Mouse (Mus musculus): ENCODE results near the gene Pnmt. TPM values are rescaled to one million over a fixed set of nuclear protein-coding genes. Genes with fewer than 3 reads are reported as not detected.

Pnmt gene
- polyA plus RNA-seq (2014; fragmentation: Illumina TruSeq; extraction: RNeasy Lipid Tissue Mini Kit (QIAGEN cat#74804); ENCODE audit: low read depth, low replicate concordance) = not detected

DNA sequence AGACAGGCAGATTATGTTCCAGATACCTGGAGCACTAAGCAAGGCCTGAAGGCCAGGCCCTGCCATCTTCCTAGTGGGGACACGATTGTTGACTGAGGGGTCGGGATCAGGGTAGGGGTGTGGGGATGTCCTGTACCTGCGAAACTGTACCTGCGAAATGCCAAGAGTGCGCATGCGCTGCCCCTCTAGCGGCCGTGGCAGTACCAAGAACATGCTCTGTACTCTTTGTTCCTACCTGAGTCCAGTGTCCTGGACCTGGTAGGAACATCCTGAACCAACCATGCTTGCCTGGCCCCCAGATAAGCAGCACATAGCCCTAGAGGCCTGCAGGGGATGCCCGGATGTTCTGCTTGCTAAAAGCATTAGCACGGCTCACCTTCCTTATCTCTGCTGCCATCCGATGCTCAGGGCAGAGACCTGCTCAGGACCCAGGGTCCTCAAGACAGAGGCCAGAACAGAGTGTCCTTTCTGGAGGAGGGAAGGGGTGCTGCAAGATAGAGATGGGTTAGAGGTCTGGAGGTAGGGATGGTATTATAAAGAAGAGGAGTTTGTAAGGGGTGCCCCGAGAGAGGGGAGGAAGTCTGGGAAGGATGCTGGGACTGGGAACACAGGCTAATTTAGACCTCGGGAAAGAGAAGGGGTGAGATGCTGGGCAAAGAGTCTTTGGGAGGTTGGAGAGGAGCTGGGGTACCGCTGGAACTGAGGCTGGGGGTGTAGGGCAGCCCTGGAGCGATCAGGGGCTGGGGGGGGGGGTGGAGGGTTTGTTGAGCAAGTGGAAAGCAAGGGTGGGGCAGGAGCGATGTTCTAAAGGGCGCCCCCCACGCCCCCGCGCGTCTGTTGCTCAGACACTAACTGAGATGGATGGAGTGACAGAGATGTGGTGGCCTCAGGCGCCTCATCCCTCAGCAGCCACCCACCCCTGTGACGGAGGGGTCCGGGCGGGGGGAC lies at the start of gene Pnmt:
Pnmt (plus strand) TSS at position 813 of the 948 bp plus-strand sequence.

DNA sequence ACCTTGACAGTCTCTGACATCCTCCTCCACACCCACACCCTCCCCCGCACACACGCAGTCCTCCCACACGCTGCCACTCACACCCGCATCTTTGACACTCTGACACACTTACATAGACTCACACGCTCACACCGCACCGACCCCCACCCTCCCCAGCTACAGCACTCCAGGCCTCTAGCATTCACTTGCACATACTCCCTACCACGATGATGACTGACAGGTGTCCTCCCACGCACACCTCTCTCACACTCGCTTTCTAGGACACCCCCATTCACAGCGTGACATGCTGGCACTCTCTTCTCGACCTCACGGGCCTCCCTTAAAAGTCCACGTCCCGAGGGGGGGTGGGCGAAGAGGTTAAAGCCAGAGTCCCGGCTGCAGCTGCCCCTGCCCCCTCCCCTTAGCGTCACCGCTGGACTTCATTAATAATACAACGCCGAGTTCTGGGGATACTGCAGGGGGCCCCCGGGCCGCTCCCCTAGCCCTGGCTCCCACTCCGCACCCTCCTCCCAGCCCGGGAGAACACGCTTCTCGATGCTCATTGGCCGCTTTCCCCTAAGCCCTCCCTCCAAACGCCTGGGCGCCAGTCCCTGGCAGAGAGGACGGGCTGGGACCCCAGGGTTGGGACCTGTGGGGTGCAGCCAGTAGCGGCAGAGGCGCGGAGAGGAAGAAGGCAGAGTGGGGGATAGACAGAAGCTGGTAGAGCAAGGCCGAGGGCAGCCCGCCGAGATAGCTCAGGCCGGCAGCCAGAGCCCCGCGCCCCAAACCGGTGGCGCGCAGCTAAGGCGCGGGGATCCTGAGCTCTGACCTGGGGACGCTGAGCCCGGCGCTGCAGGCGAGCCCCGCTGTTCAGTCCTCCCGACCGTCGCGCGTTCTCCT lies 37.9 kb upstream of the Pnmt start, which contains the start of gene Ppp1r1b:
Ppp1r1b (plus strand) TSS at position 322 of the 879 bp plus-strand sequence.

DNA sequence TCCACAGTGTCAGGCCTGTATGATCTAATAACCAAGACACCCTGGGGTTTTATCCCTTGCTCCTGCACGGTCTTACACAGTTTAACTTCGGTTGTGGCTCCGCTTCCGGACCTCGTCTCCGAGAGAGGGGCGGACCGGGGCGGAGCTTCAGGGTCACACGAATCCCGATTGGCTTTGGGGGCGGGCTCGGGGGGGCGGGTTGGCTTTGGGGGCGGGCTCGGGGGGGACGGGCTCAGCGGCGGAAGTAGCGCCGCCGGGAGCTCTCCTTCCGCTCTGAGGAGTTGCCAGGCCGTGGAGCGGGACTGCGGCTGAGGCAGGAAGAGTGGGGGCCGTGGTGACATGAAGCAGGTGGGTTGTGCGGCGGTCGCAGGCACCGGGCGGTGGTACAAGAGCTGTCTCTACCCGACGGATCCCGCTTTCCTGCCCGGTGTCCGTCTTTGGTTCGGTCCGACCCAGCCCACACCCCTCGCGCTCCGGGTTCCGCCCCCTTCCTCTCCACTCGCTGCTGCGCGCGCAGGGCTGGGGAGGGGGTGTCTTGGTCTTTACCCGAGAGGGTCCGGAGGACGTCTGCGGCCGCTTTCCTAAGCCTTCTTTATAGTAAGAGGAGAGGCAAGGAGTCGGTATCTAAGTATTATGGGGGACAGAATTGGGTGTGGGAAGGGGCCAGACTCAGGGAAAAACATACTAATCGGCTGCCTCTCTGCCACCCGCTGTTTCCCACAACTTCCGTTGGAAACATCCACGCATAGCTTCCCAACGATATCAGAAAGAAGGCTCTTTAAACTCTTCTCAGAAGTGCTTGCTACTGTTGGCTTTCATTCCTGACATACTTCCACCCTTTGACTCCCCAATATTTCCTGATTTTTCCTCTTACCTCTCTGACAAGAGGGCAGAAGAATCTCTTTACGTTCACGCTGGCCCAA lies 27.8 kb upstream of the Pnmt start, which contains the start of gene Stard3:
Stard3 (plus strand) TSS at position 208 of the 923 bp plus-strand sequence.

GRCm38 (mm10) chr11:98383261-98384030 lies 2.8 kb upstream of the Pnmt start, which contains the start of gene Tcap:
Gene Tcap (plus strand): TSS chr11:98383811.

GRCm38 (mm10) chr11:98400161-98400726 lies 14.0 kb downstream of the Pnmt start, which contains the start of gene Pgap3:
Gene Pgap3 (minus strand): TSS chr11:98400490.

DNA sequence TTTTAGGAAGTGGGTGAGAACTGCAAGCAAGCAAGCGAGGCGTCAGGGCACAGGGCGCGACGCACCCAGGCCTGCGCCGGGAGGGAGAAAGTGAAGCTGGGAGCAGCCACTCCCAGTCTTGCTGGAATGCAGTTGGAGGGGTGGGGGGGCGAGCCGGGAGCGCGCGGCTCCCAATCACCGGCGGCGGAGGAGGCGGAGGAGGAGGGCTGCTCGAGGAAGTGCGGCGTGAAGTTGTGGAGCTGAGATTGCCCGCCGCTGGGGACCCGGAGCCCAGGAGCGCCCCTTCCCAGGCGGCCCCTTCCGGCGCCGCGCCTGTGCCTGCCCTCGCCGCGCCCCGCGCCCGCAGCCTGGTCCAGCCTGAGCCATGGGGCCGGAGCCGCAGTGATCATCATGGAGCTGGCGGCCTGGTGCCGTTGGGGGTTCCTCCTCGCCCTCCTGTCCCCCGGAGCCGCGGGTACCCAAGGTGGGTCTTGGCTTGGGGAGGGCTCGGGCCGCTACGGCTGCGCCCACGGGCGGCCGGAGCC lies 26.1 kb downstream of the Pnmt start, which contains the start of gene Erbb2:
Erbb2 (plus strand) TSS at position 198 of the 524 bp plus-strand sequence.

Other genes starting within 250 kb of the Pnmt start
- 12.1 TPM for gene Fbxl20, start 236.0 kb upstream of the Pnmt start, polyA plus RNA-seq (2014; fragmentation: Illumina TruSeq; extraction: RNeasy Lipid Tissue Mini Kit (QIAGEN cat#74804); ENCODE audit: low read depth, low replicate concordance)
- 31.2 TPM for gene Med1, start 193.2 kb upstream of the Pnmt start, polyA plus RNA-seq (2014; fragmentation: Illumina TruSeq; extraction: RNeasy Lipid Tissue Mini Kit (QIAGEN cat#74804); ENCODE audit: low read depth, low replicate concordance)
- gene Cdk12, start 183.4 kb upstream of the Pnmt start, polyA plus RNA-seq (2014; fragmentation: Illumina TruSeq; extraction: RNeasy Lipid Tissue Mini Kit (QIAGEN cat#74804); ENCODE audit: low read depth, low replicate concordance) = 24.2 TPM
- gene Neurod2, start 56.8 kb upstream of the Pnmt start, polyA plus RNA-seq (2014; fragmentation: Illumina TruSeq; extraction: RNeasy Lipid Tissue Mini Kit (QIAGEN cat#74804); ENCODE audit: low read depth, low replicate concordance) = not detected
- gene Ppp1r1b, start 38.0 kb upstream of the Pnmt start, polyA plus RNA-seq (2014; fragmentation: Illumina TruSeq; extraction: RNeasy Lipid Tissue Mini Kit (QIAGEN cat#74804); ENCODE audit: low read depth, low replicate concordance) = 6.8 TPM
- 1.0 TPM for gene Stard3, start 28.1 kb upstream of the Pnmt start, polyA plus RNA-seq (2014; fragmentation: Illumina TruSeq; extraction: RNeasy Lipid Tissue Mini Kit (QIAGEN cat#74804); ENCODE audit: low read depth, low replicate concordance)
- not detected for gene Tcap, start 2.6 kb upstream of the Pnmt start, polyA plus RNA-seq (2014; fragmentation: Illumina TruSeq; extraction: RNeasy Lipid Tissue Mini Kit (QIAGEN cat#74804); ENCODE audit: low read depth, low replicate concordance)
- 0.28 TPM for gene Pgap3, start 14.0 kb downstream of the Pnmt start, polyA plus RNA-seq (2014; fragmentation: Illumina TruSeq; extraction: RNeasy Lipid Tissue Mini Kit (QIAGEN cat#74804); ENCODE audit: low read depth, low replicate concordance)
- gene Erbb2, start 26.0 kb downstream of the Pnmt start, polyA plus RNA-seq (2014; fragmentation: Illumina TruSeq; extraction: RNeasy Lipid Tissue Mini Kit (QIAGEN cat#74804); ENCODE audit: low read depth, low replicate concordance) = 1.3 TPM
- gene Mien1, start 52.5 kb downstream of the Pnmt start, polyA plus RNA-seq (2014; fragmentation: Illumina TruSeq; extraction: RNeasy Lipid Tissue Mini Kit (QIAGEN cat#74804); ENCODE audit: low read depth, low replicate concordance) = 101 TPM
- gene Grb7, start 59.9 kb downstream of the Pnmt start, polyA plus RNA-seq (2014; fragmentation: Illumina TruSeq; extraction: RNeasy Lipid Tissue Mini Kit (QIAGEN cat#74804); ENCODE audit: low read depth, low replicate concordance) = 5.3 TPM
- not detected for gene Ikzf3, start 159.6 kb downstream of the Pnmt start, polyA plus RNA-seq (2014; fragmentation: Illumina TruSeq; extraction: RNeasy Lipid Tissue Mini Kit (QIAGEN cat#74804); ENCODE audit: low read depth, low replicate concordance)
- 0.49 TPM for gene Zpbp2, start 164.6 kb downstream of the Pnmt start, polyA plus RNA-seq (2014; fragmentation: Illumina TruSeq; extraction: RNeasy Lipid Tissue Mini Kit (QIAGEN cat#74804); ENCODE audit: low read depth, low replicate concordance)
- 3.5 TPM for gene Ormdl3, start 200.9 kb downstream of the Pnmt start, polyA plus RNA-seq (2014; fragmentation: Illumina TruSeq; extraction: RNeasy Lipid Tissue Mini Kit (QIAGEN cat#74804); ENCODE audit: low read depth, low replicate concordance)
- not detected for gene Lrrc3c, start 211.8 kb downstream of the Pnmt start, polyA plus RNA-seq (2014; fragmentation: Illumina TruSeq; extraction: RNeasy Lipid Tissue Mini Kit (QIAGEN cat#74804); ENCODE audit: low read depth, low replicate concordance)
- not detected for gene Gm12355, start 239.2 kb downstream of the Pnmt start, polyA plus RNA-seq (2014; fragmentation: Illumina TruSeq; extraction: RNeasy Lipid Tissue Mini Kit (QIAGEN cat#74804); ENCODE audit: low read depth, low replicate concordance)
- gene Gsdma3, start 239.9 kb downstream of the Pnmt start, polyA plus RNA-seq (2014; fragmentation: Illumina TruSeq; extraction: RNeasy Lipid Tissue Mini Kit (QIAGEN cat#74804); ENCODE audit: low read depth, low replicate concordance) = not detected

Measured in kidney, adult 10 weeks (tissue).